8 mouse cellular contexts compared by ENCODE assay signal in genomic region chr11:109859939-109860469, GRCm38 (mm10). TPM values are rescaled to one million over a fixed set of nuclear protein-coding genes. Genes with fewer than 3 reads are reported as not detected.
DNase-seq lines count a peak whose midpoint lies in the region; ATAC-seq and TF ChIP-seq lines count a peak whose summit lies in the region.

No protein-coding gene starts in this region.

- 60% methylated on average over 14 of the region's 14 CpGs for WGBS in embryonic facial prominence, embryonic 12.5 days
- 22% methylated on average over 14 of the region's 14 CpGs for WGBS in liver, embryonic 12.5 days (ENCODE audit: insufficient replicate concordance)

- H3K4me2 ChIP-seq in embryonic facial prominence, embryonic 12.5 days (replicated peaks), result peak overlapping the region; percentile 48
- H3K4me2 ChIP-seq in liver, embryonic 12.5 days, result peak overlapping the region; percentile 69

- no peak for ATAC-seq in embryonic facial prominence, embryonic 12.5 days (ENCODE audit: insufficient number of reproducible peaks, insufficient read depth, low FRiP score, low TSS enrichment)
- peak; percentile 55 to 80 for ATAC-seq in hematopoietic stem cell, adult 5-6 weeks (replicated peaks in 1 of 2; ENCODE audit: insufficient read depth in 1 of 2, low FRiP score in 2 of 2, low TSS enrichment in 1 of 2, low read depth in 1 of 2, poor library complexity in 2 of 2, severe bottlenecking in 2 of 2)
- ATAC-seq in liver, embryonic 12.5 days, result peak; percentile 80
- no peak for ATAC-seq in cerebellum, adult (ENCODE audit: insufficient number of reproducible peaks, low FRiP score, low TSS enrichment)

- H3K9ac ChIP-seq in embryonic facial prominence, embryonic 12.5 days, result no peak overlapping the region
- H3K9ac ChIP-seq in liver, embryonic 12.5 days, result peak overlapping the region; percentile 47

- H3K36me3 ChIP-seq in testis, adult 2 months (ENCODE audit: control insufficient read depth, insufficient read depth, low read length), result no peaks in the 10 kb centered on the region
- H3K36me3 ChIP-seq in embryonic facial prominence, embryonic 12.5 days, result no peaks in the 10 kb centered on the region
- H3K36me3 ChIP-seq in liver, embryonic 12.5 days, result no peaks in the 10 kb centered on the region

- H3K4me3 ChIP-seq in testis, adult 2 months (ENCODE audit: control insufficient read depth, low read depth, low read length), result no peak overlapping the region; the same call in 1 of the 2 replicates
- 0 out of 2 replicates have a peak overlapping the region, but pooled peaks have one; percentile 12 for H3K4me3 ChIP-seq in embryonic facial prominence, embryonic 12.5 days
- peak overlapping the region; percentile 37 for H3K4me3 ChIP-seq in liver, embryonic 12.5 days

- no peaks in the 10 kb centered on the region for H3K27me3 ChIP-seq in testis, adult 2 months (ENCODE audit: control insufficient read depth, insufficient read depth, low read length)
- no peaks in the 10 kb centered on the region for H3K27me3 ChIP-seq in embryonic facial prominence, embryonic 12.5 days
- H3K27me3 ChIP-seq in liver, embryonic 12.5 days (replicated peaks), result no peaks in the 10 kb centered on the region

- no peak for DNase-seq in testis, postnatal 10 days (ENCODE audit: low spot score)
- peak; percentile 82 to 86 for DNase-seq in natural killer cell, adult 2 months (ENCODE audit: low spot score in 2 of 2)
- no peak for DNase-seq in embryo, embryonic 9.5 days (ENCODE audit: extremely low spot score)

- peaks cover 2% of the 10 kb centered on the region; the same call in 1 of the 2 replicates for H3K4me1 ChIP-seq in testis, adult 2 months (ENCODE audit: control insufficient read depth, insufficient read depth, low read length)
- peaks cover 8% of the 10 kb centered on the region; the same call in 1 of the 2 replicates for H3K4me1 ChIP-seq in embryonic facial prominence, embryonic 12.5 days
- H3K4me1 ChIP-seq in liver, embryonic 12.5 days, result peaks cover 10% of the 10 kb centered on the region

- no peak for TF ChIP-seq CTCF in testis, adult 2 months (IDR thresholded peaks at IDR 0.05; ENCODE audit: control insufficient read depth, insufficient read depth, insufficient replicate concordance, low read depth, low read length)

- no peak for TF ChIP-seq POLR2A in testis, adult 2 months (IDR thresholded peaks at IDR 0.05; ENCODE audit: control insufficient read depth, low read depth, low read length)

- peak overlapping the region; percentile 36; the same call in 1 of the 2 replicates for H3K27ac ChIP-seq in testis, adult 2 months (ENCODE audit: control insufficient read depth, insufficient read depth, low read depth, low read length)
- H3K27ac ChIP-seq in embryonic facial prominence, embryonic 12.5 days, result peak overlapping the region; percentile 52; the same call in 1 of the 2 replicates
- H3K27ac ChIP-seq in liver, embryonic 12.5 days, result peak overlapping the region; percentile 62; the same call in 1 of the 2 replicates

- H3K9me3 ChIP-seq in embryonic facial prominence, embryonic 12.5 days, result no peaks in the 10 kb centered on the region
- no peaks in the 10 kb centered on the region for H3K9me3 ChIP-seq in liver, embryonic 12.5 days (replicated peaks)

RNA-seq across cellular contexts. Expression of gene 1700012B07Rik, which starts 32.2 kb away (rescaled TPM):
- 206 and 217 TPM in 2 replicates for polyA plus RNA-seq in testis, adult 2 months (2012; rRNA removed)
- polyA plus RNA-seq in embryonic facial prominence, embryonic 12.5 days (2016; fragmentation: Nextera tagmentation; extraction: Ambion mirVana), result not detected in 2 replicates
- total RNA-seq in hematopoietic stem cell, adult 5-6 weeks (2017), result not detected in 2 replicates
- polyA plus RNA-seq in liver, embryonic 12.5 days (2016; fragmentation: Nextera tagmentation; extraction: Ambion mirVana), result not detected in 2 replicates

Comparison
In these comparisons a context has a peak if more than half of its experiments do, and no peak if none do; other contexts are left out.
1. DNase-seq: peak in natural killer cell, adult 2 months (2 of 2); none in testis, postnatal 10 days (single experiment) and embryo, embryonic 9.5 days (single experiment).
2. ATAC-seq: peak in hematopoietic stem cell, adult 5-6 weeks (2 of 2) and liver, embryonic 12.5 days (single experiment); none in embryonic facial prominence, embryonic 12.5 days (single experiment) and cerebellum, adult (single experiment).
3. RNA of gene 1700012B07Rik, which starts 32.2 kb away (polyA plus RNA-seq): 206 to 217 TPM in testis, adult 2 months; not detected in liver, embryonic 12.5 days and not detected in embryonic facial prominence, embryonic 12.5 days; every median in the first group is over 100 times any median in the second.
4. Peak in every context shown above with its lines, with median percentiles within 50 percentile points of each other: H3K27ac ChIP-seq.